Mouse (Mus musculus) C2C12 (cell line): ENCODE measurements around the gene Frzb. TPM values are rescaled to one million over a fixed set of nuclear protein-coding genes. Genes with fewer than 3 reads are reported as not detected.

Experiments used
- H3K27me3 ChIP-seq: one replicate; pipeline ENCODE4 v1.6.1; 2011; ENCODE audit not compliant: control insufficient read depth, insufficient read depth, insufficient read length
- H3K36me3 ChIP-seq: one replicate; pipeline ENCODE4 v1.6.1; 2011; ENCODE audit not compliant: control insufficient read depth, insufficient read depth
- H3K4me3 ChIP-seq: one replicate; pipeline ENCODE4 v1.5.1; 2011; ENCODE audit warnings: mild to moderate bottlenecking, control low read depth; ENCODE audit not compliant: poor library complexity, insufficient read depth, severe bottlenecking
- H3K79me2 ChIP-seq: one replicate; pipeline ENCODE4 v1.6.1; 2011; ENCODE audit not compliant: control insufficient read depth, insufficient read depth
- H3K79me3 ChIP-seq: one replicate; pipeline ENCODE4 v1.6.1; 2011; ENCODE audit warnings: low read depth, control low read depth
- H3ac ChIP-seq: one replicate; pipeline ENCODE3; 2011; ENCODE audit warnings: low read depth; ENCODE audit not compliant: control insufficient read depth, insufficient read length
- CEBPB ChIP-seq: IDR thresholded peaks from one replicate; pipeline ENCODE4 v1.6.1; 2011; ENCODE audit warnings: low read depth, mild to moderate bottlenecking, control low read depth, moderate library complexity
- CTCF ChIP-seq: IDR thresholded peaks from one replicate; pipeline ENCODE4 v1.5.1; 2011; ENCODE audit not compliant: control insufficient read depth, insufficient read depth, insufficient read length
- FOSL1 ChIP-seq: IDR thresholded peaks from one replicate; pipeline ENCODE4 v1.8.0; 2011; ENCODE audit warnings: mild to moderate bottlenecking, low read length; ENCODE audit not compliant: poor library complexity, insufficient read depth, severe bottlenecking
- MAX ChIP-seq: IDR thresholded peaks from one replicate; pipeline ENCODE4 v1.6.1; 2011; ENCODE audit warnings: mild to moderate bottlenecking, control low read depth
- MYOD1 ChIP-seq: IDR thresholded peaks from one replicate; pipeline ENCODE4 v1.6.1; 2011; ENCODE audit warnings: low read depth; ENCODE audit not compliant: control insufficient read depth, insufficient read length
- MYOG ChIP-seq: IDR thresholded peaks from one replicate; pipeline ENCODE4 v1.6.1; 2011; ENCODE audit not compliant: control insufficient read depth, insufficient read length; ENCODE audit errors: extremely low read depth
- USF1 ChIP-seq: IDR thresholded peaks from one replicate; pipeline ENCODE4 v1.6.1; 2011; ENCODE audit warnings: low read depth, mild to moderate bottlenecking, control low read depth, moderate library complexity
- polyA plus RNA-seq: library from polyadenylated mRNA; unstranded; fragments of >200 nt; fragmentation: generic; extraction: Trizol; gene quantifications from one replicate; pipeline ENCODE4 v1.2.1, GENCODE M21; 2012; ENCODE audit warnings: missing spikeins

Gene Frzb
- polyA plus RNA-seq, 1 experiment = 0.01 TPM

GRCm38 (mm10) chr2:80465991-80466821, 18.8 kb upstream of the Frzb start:
- no peak for TF ChIP-seq MAX
- TF ChIP-seq USF1 = no peak
- TF ChIP-seq FOSL1 = no peak
- TF ChIP-seq CTCF = no peak
- no peak for TF ChIP-seq CEBPB
- no peak for TF ChIP-seq MYOD1
- TF ChIP-seq MYOG = no peak
- no peaks in the 10 kb centered on the region for H3K79me3 ChIP-seq

GRCm38 (mm10) chr2:80461827-80462226, 14.4 kb upstream of the Frzb start:
- H3K4me3 ChIP-seq = no peak overlapping the region
- TF ChIP-seq FOSL1 (no peak), CEBPB (no peak), MYOD1 (no peak), CTCF (no peak), MYOG (no peak), USF1 (no peak), MAX (no peak)
- no peaks in the 10 kb centered on the region for H3K27me3 ChIP-seq
- no peaks in the 10 kb centered on the region for H3K36me3 ChIP-seq
- no peak overlapping the region for H3ac ChIP-seq
- no peaks in the 10 kb centered on the region for H3K79me3 ChIP-seq
- no peaks in the 10 kb centered on the region for H3K79me2 ChIP-seq

More at GRCm38 (mm10) chr2:80465991-80466821, 18.8 kb upstream of the Frzb start:
- Histone ChIP-seq H3K4me3 (no peak overlapping the region), H3ac (no peak overlapping the region), H3K36me3 (no peaks in the 10 kb centered on the region), H3K79me2 (no peaks in the 10 kb centered on the region), H3K27me3 (no peaks in the 10 kb centered on the region)

- TF ChIP-seq CTCF (no peak), FOSL1 (no peak), CEBPB (no peak), MYOG (no peak), MYOD1 (no peak), USF1 (no peak), MAX (no peak)
- H3ac ChIP-seq = no peak overlapping the region
- no peaks in the 10 kb centered on the region for H3K79me2 ChIP-seq
- H3K79me3 ChIP-seq = no peaks in the 10 kb centered on the region
- no peaks in the 10 kb centered on the region for H3K27me3 ChIP-seq
- no peak overlapping the region for H3K4me3 ChIP-seq
- no peaks in the 10 kb centered on the region for H3K36me3 ChIP-seq
Observed at GRCm38 (mm10) chr2:80448231-80448630, 806 bp upstream of the Frzb start.

- no peaks in the 10 kb centered on the region for H3K79me3 ChIP-seq
- TF ChIP-seq MYOG (no peak), FOSL1 (no peak), USF1 (no peak), CTCF (no peak), CEBPB (no peak), MYOD1 (no peak), MAX (no peak)
- H3K27me3 ChIP-seq = no peaks in the 10 kb centered on the region
- peak overlapping the region; percentile 26 for H3K4me3 ChIP-seq
- H3K36me3 ChIP-seq = no peaks in the 10 kb centered on the region
- H3ac ChIP-seq = no peak overlapping the region
- no peaks in the 10 kb centered on the region for H3K79me2 ChIP-seq
Observed at GRCm38 (mm10) chr2:80446308-80447151, 895 bp downstream of the Frzb start.

GRCm38 (mm10) chr2:80445926-80446307, 1.5 kb downstream of the Frzb start:
- no peak overlapping the region for H3K4me3 ChIP-seq
- TF ChIP-seq MAX = no peak
- no peak for TF ChIP-seq MYOG
- no peak for TF ChIP-seq CEBPB
- no peak for TF ChIP-seq CTCF
- no peak for TF ChIP-seq USF1
- TF ChIP-seq MYOD1 = no peak

More at GRCm38 (mm10) chr2:80445926-80446307, 1.5 kb downstream of the Frzb start:
- Histone ChIP-seq H3ac (no peak overlapping the region), H3K79me2 (no peaks in the 10 kb centered on the region), H3K36me3 (no peaks in the 10 kb centered on the region), H3K27me3 (no peaks in the 10 kb centered on the region), H3K79me3 (no peaks in the 10 kb centered on the region)
